Mouse (Mus musculus): ENCODE results near the gene Hipk3. TPM values are rescaled to one million over a fixed set of nuclear protein-coding genes. Genes with fewer than 3 reads are reported as not detected.

Hipk3 gene
- total RNA-seq, 2 experiments from 2014 or later, result 200 to 217 TPM

GRCm38 (mm10) chr2:104378791-104379190 is 115.5 kb downstream of the Hipk3 start:
- intact Hi-C loops (cut with DNase I), result no loop called here
- no peak for DNase-seq

GRCm38 (mm10) chr2:104377990-104378389 is 116.3 kb downstream of the Hipk3 start:
- DNase-seq, result no peak
- intact Hi-C loops (cut with DNase I), result no loop called here

Small RNA genes within 50 kb of the gene (microRNA-seq; reads per million reads assigned to microRNA genes)
- 0 reads per million in 2 experiments for gene Mir1902

Other genes starting within 250 kb of the Hipk3 start
- 1 to 10 TPM in 1 of 2 experiments, under 1 TPM in 1; 0.94 to 1.6 TPM for gene D430041D05Rik, start 83.4 kb downstream of the Hipk3 start, total RNA-seq (2021)
- gene Cstf3, start 96.1 kb upstream of the Hipk3 start, total RNA-seq (2021), result 1 to 10 TPM; 7.7 to 9.4 TPM
- gene Tcp11l1, start 217.7 kb upstream of the Hipk3 start, total RNA-seq (2021), result 1 to 10 TPM; 7.3 to 7.4 TPM
- gene Pin1rt1, start 221.9 kb upstream of the Hipk3 start, total RNA-seq (2021), result not detected
- 1 to 10 TPM; 1.4 to 1.7 TPM for gene Depdc7, start 248.4 kb upstream of the Hipk3 start, total RNA-seq (2021)

All from gastrocnemius, postnatal 36 days (tissue).